Mouse (Mus musculus) v-Abl transformed pro-B cells (cell line): ENCODE measurements around the gene Gatb.

Experiments used
- in situ Hi-C, 2 experiments: fragments of 400-800 bp; cut with MboI; formaldehyde crosslinking; loops; one replicate each; pipeline ENCODE4 v1.15.1; 2025; ENCODE audit not compliant: unreplicated experiment in 2 of 2

The Gatb gene

DNA sequence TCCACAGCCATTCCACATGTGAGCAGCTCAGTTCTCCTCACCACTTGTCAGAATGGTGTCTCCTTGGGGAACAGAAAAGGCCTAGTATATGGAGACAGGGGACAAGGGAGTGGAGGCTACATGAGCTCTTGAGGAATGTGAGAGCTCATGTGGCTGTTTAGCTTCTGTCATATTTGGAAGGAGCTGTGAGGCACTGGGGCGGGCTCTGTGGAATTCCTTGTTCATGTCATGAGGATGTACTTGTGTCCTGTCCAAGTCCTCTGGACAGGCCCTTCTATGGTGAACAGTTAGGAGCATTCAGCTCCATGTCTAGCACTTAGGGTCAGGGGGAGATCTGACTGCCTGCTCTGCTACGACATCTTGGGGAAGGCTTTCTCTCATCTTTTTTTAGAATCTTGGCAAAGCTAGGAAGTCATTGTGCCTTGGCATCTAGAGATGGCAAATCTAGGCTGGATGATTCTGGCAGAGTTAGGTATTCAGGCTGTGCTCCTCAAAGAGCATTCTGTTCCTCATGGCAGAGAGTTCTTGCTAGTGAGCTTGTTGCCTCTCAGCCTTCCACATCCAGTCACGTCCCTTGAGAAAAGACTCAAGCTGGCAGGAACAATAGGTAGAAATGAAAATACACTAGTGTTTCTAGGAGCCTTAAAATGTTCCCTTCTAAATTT lies 16.3 kb downstream of the Gatb start:
- in situ Hi-C loops, result loop anchor here in 1 of 2 experiments (25.0 kb wide), 1 partner anchor 1828 kb away; the partner anchor contains the start of gene Sfrp2

GRCm38 (mm10) chr3:85592067-85592466 lies 18.1 kb downstream of the Gatb start:
- in situ Hi-C loops, result loop anchor here in 1 of 2 experiments (25.0 kb wide), 1 partner anchor 1830 kb away; the partner anchor contains the start of gene Sfrp2

- in situ Hi-C loops, result loop anchor here in 1 of 2 experiments (25.0 kb wide), 1 partner anchor 1830 kb away; the partner anchor contains the start of gene Sfrp2
Observed at GRCm38 (mm10) chr3:85592640-85593252, 18.8 kb downstream of the Gatb start.

DNA sequence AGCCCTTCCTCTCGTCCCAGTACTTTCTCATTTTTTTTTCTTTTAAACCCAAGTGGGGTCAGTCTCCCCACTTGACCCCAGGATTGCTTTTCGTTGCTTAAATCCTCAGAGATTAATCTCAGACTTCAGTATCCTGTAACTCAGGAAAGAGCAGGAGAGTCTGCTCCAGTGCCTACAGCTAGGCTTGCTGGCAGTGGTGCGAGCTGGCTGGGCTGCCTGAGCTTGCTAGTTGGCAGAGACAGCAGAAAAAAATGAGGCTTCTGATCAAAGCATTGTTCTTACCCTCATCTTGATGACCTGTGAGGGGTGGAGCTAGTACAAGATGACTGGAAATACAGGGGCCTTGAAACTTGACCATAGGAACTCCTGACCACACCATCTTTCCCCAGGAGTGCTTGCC lies 20.5 kb downstream of the Gatb start:
- in situ Hi-C loops, result loop anchor here in 1 of 2 experiments (25.0 kb wide), 1 partner anchor 1832 kb away; the partner anchor contains the start of gene Sfrp2

GRCm38 (mm10) chr3:85599526-85599925 lies 25.6 kb downstream of the Gatb start:
- in situ Hi-C loops, result loop anchor here in 1 of 2 experiments (25.0 kb wide), 1 partner anchor 1837 kb away; the partner anchor contains the start of gene Sfrp2

DNA sequence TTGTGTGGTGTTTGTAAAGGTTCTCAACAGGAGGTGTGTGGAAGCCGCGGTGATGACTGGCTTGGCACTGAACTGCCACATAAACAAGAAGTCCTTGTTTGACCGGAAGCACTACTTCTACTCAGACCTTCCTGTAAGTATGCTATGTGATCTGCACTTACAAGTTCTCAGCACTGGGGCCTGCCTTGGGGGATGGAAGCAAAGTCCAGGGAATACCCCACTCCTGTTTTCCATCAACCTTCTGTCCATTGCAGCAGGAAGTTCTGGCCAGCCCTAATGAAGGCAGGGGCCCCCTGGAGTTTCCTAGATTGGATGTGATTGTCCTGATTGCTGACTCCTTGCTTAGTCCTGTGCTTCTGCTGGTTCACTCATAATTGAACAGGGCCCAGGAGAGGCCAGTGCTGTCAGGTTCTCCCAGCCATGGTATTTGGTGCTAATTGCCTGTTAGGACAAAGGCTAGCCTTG lies 28.0 kb downstream of the Gatb start:
- in situ Hi-C loops, result no loop called here

DNA sequence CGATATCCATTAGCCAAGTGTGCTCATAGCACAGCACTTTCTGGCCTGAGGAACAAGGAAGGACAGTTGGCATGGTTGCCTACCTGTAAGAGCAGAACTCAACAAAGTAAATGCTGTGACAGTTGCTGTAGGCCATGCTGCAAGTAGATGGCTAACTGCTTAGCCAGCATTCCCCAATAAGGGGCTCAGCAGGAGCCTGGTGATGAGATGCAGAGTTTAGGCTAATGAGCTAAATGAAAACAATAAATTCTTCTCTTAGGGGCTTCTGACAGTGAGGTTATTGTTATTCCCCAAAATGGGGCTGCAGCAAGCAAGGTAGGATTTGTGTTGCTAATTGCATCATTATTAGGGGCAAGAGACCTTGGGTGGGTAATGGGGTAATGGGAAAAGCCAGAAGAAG lies 29.9 kb downstream of the Gatb start:
- in situ Hi-C loops, result no loop called here

DNA sequence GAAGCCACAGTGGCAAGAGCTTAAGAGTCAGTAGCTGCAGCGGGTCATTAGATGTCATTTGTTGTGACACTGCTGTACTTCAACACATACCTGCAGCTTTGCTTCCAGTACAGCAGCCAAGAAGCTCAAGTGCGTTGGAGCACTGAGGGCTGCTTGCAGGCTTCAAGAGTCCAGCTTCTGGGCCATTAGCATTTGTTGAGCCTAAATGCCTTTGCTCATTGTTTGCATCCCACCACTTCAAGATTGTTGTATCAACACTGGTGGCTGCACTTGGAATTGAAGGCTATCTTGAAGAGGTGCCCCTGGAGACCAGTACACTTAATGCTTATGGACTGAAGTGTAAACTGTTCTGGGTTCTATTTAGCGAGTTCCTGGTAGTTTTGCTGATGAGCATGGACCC lies 33.0 kb downstream of the Gatb start:
- in situ Hi-C loops, result no loop called here

GRCm38 (mm10) chr3:85607753-85608152 lies 33.8 kb downstream of the Gatb start:
- in situ Hi-C loops, result no loop called here

GRCm38 (mm10) chr3:85616389-85616788 lies 42.5 kb downstream of the Gatb start:
- in situ Hi-C loops, result no loop called here

DNA sequence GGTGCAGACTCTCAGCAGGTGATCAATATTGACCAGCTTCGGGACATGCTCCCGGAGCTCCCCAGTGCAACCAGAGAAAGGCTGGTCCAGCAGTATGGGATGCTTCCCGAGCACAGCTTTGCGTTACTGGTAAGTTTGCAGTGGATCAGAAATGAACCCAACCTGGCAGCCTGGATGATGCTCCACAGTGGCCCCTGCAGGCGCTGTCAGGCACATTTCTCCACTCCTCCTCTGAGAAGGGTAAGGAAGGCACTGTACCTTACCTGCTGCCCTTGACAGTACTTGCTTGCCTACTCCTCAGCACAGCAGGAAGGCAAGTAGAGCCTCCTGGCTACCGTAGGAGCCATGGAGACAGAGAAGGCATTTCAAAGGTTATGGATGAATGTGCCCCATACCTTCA lies 45.0 kb downstream of the Gatb start:
- in situ Hi-C loops, result no loop called here

DNA sequence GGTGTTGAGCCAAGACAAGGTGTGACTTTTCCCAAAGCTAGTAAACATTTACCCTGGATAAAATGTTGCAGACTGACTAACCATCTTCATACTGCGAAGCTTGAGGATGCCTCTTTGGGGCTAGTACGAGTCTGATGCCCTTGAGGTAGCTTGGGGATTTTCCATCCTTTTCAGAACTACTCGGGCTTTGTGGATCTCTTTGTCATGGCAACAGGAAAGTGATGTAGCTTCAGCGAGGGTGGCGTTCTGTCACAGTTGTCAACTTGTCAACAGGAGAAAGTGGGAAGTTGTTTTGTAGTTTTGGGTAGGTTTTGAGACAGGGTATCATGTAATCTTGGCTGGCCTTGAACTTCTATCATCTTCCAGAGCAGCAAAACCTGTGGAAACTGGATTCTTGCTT lies 45.4 kb downstream of the Gatb start:
- in situ Hi-C loops, result no loop called here

- in situ Hi-C loops, result no loop called here
Observed at GRCm38 (mm10) chr3:85619751-85620150, 45.8 kb downstream of the Gatb start.

GRCm38 (mm10) chr3:85629895-85630510 lies 56.1 kb downstream of the Gatb start:
- in situ Hi-C loops, result no loop called here

GRCm38 (mm10) chr3:85633733-85634132 lies 59.8 kb downstream of the Gatb start:
- in situ Hi-C loops, result no loop called here

- in situ Hi-C loops, result no loop called here
Observed at GRCm38 (mm10) chr3:85634389-85635125, 60.6 kb downstream of the Gatb start.

DNA sequence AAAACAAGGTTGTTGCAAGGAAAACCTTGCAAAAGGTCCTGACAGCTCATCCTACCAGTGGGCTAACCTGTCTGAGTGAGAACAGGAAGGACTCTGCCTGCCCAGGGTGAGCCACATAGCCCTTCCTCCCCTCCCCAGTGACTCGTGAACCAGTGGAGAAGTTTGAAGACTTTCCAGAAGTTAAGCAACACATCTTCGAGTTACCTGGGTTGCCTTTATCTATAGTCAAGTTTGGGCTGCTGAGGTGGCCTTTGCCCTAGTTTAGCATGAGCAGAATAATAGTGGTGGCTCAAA lies 61.2 kb downstream of the Gatb start:
- in situ Hi-C loops, result no loop called here

DNA sequence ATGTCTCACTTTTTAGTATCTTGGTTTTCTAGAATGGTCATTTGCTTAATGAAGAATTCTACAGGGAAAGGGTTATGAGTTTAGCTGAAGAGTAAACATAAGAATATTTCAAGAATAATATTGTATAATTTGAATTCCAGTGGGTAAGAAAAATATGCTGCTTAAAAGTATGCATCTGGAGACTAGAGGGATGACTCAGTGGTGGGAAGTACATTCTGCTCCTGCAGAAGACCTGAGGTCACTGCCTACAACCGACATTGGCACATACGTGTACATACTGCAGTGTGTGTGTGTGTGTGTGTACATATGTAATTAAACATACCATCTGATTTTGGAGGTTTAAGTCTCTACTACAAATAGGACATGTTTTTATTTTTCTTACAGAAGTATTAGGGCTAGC lies 61.7 kb downstream of the Gatb start:
- in situ Hi-C loops, result no loop called here

DNA sequence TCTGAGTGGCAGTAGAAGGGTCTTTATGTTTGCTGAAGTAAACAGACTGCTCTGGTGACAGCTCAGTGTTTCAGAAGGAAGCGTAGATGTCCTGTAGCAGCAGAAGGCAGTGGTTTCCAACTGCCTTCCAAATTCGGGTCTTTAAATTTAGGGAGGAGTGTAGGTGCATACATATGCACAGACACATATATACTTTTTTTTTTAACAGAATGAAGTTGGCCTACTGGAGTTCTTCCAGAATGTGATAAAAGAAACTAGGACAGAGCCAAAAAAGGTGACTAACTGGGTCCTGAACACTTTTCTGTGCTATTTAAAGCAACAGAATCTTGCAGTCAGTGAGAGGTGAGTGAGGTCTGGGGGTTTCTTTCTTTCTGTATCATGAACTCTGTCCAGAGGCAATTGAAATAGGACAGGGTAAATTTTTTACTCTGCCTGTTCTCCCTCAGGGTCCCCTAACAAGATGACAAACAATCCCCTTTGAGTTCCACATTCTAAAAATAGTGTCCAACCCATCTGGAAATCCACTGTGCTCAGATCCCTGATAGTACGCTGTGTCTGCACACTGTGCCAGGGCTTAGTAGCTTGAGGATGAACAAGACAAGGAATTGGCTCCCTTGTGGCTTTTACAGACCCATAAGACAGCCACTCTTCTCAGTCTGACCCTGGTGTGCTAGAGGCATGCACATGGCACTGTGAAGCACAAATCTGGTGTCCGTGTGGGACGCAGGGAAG lies 63.0 kb downstream of the Gatb start:
- in situ Hi-C loops, result no loop called here

- in situ Hi-C loops, result no loop called here
Observed at GRCm38 (mm10) chr3:85641751-85642150, 67.8 kb downstream of the Gatb start.
